Mouse (Mus musculus): Measurements from ENCODE around the gene Iars2. TPM values are rescaled to one million over a fixed set of nuclear protein-coding genes. Genes with fewer than 3 reads are reported as not detected.
"Not testable (repeated sequence)": the region's sequence is repeated elsewhere in the genome, so short reads cannot be mapped to it uniquely, and the experiment has no call there.

Iars2 gene
- polyA plus RNA-seq, 1 experiment from 2014 or later: 28.9 TPM

DNA sequence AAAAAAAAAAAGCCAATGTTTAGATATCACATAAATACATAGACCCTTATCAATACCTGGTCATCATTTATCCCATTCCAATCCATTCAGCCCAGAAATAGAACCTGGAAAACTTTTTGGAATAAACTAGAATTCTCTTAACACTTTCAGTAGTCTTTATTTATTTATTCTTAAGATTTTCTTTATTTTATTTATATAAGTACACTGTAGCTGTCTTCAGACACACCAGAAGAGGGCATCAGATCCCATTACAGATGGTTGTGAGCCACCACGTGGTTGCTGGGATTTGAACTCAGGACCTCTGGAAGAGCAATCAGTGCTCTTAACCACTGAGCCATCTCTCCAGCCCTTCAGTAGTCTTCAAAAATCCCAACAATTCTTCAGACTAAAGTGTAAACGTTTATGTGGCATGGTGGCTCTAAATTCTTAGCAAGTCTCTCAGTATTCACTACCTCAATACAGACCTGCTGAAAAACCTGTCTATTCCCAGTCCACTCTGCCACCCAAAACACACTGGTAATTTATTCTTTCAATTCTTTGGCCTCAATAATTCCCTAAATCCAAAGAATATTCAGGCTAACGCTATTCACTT, 1.3 kb downstream of the Iars2 start:
- 65% methylated on average over 3 of the region's 3 CpGs for WGBS
- not testable (repeated sequence) for ATAC-seq (ENCODE audit: low FRiP score); H3K27me3 ChIP-seq; H3K27ac ChIP-seq; H3K9me3 ChIP-seq; H3K9ac ChIP-seq
- Histone ChIP-seq H3K4me2 (peak overlapping the region; percentile 59), H3K4me3 (replicated peaks) (peak overlapping the region; percentile 92; the same call in 1 of the 2 replicates), H3K36me3 (replicated peaks) (peaks cover 37% of the 10 kb centered on the region), H3K4me1 (peaks cover 17% of the 10 kb centered on the region)

DNA sequence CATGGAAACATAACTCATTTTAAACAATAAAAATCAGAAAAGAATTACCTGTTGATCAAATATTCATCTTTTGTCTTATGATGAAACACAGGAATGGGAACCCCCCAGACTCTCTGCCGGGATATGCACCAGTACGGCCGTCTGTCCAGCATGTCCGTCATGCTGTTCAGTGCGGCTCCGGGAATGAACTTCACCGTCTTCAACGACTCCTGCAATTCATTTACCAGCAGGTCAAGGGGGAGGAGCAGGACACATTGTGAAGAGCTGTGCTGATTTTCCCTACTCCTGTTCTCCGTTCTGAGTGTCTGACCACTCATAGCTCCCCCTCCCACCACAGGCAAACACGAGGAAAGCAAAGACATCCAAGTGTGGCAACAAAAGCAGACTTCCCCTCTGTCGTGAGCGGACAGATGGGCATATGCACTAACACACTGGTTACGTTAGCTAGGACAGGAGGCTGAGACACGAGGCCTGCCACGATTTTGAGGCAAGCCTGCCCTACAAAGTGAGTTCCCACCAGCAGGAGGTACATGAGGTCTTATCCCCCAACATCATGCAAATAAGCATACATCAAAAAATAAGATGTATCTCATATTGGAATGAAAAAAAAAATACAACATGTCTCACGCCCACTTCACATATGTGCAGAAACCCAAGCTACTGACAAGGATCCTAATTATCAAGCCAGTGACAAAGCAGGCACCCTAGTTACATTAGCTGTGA, 13.2 kb downstream of the Iars2 start:
- Histone ChIP-seq H3K9ac (no peak overlapping the region), H3K4me1 (no peaks in the 10 kb centered on the region), H3K27me3 (no peaks in the 10 kb centered on the region), H3K9me3 (no peaks in the 10 kb centered on the region), H3K27ac (no peak overlapping the region), H3K4me2 (no peak overlapping the region), H3K36me3 (replicated peaks) (peaks cover 74% of the 10 kb centered on the region), H3K4me3 (replicated peaks) (no peak overlapping the region)
- WGBS: 93% methylated on average over 16 of the region's 16 CpGs
- no peak for ATAC-seq (ENCODE audit: low FRiP score)

DNA sequence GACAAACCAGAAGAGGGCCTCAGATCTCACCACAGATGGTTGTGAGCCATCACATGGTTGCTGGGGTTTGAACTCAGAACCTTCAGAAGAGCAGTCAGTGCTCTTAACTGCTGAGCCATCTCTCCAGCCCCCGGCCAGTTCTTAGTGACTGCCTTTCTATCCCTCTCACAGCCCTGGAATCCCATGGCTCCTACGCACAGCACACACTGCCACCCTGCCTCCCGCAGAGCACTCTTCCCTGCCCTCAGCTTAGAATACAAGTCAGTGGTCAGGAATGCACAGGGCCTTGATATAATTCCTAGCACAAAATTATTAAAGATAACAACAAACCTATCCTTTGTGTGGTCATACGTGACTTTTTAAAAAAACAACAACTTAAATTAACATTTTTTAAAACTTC, 14.7 kb downstream of the Iars2 start:
- Histone ChIP-seq H3K9me3 (no peaks in the 10 kb centered on the region), H3K4me1 (no peaks in the 10 kb centered on the region), H3K9ac (no peak overlapping the region), H3K4me2 (no peak overlapping the region), H3K27me3 (no peaks in the 10 kb centered on the region), H3K36me3 (replicated peaks) (peaks cover 64% of the 10 kb centered on the region), H3K4me3 (replicated peaks) (no peak overlapping the region), H3K27ac (no peak overlapping the region)
- ATAC-seq (ENCODE audit: low FRiP score): no peak
- 95% methylated on average over 4 of the region's 4 CpGs for WGBS

DNA sequence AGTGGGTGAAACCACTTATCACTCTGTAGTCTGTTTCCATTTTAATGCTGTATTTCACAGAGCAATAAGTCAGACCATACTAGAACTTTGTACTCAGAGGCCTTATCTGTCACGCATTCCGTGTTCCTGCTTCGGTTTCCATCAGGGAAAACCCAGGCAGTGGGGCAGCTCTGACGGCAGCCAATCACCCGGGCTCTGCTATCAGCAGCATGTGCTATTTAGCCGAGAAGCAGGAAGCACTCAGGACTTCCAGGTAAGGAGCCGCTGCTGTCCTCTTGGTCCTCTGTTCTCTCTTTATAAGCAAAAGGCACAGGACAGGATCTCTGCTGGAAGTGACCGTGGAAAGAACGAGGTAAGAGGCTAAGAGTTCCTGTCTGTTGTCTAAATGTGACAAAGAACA, 17.2 kb downstream of the Iars2 start:
- H3K4me3 ChIP-seq (replicated peaks): no peak overlapping the region
- WGBS: 95% methylated on average over 9 of the region's 9 CpGs
- H3K4me2 ChIP-seq: no peak overlapping the region
- no peak overlapping the region for H3K9ac ChIP-seq
- no peak for ATAC-seq (ENCODE audit: low FRiP score)
- no peaks in the 10 kb centered on the region for H3K4me1 ChIP-seq
- peaks cover 59% of the 10 kb centered on the region for H3K36me3 ChIP-seq (replicated peaks)
- no peaks in the 10 kb centered on the region for H3K9me3 ChIP-seq
- H3K27me3 ChIP-seq: no peaks in the 10 kb centered on the region
- no peak overlapping the region for H3K27ac ChIP-seq

DNA sequence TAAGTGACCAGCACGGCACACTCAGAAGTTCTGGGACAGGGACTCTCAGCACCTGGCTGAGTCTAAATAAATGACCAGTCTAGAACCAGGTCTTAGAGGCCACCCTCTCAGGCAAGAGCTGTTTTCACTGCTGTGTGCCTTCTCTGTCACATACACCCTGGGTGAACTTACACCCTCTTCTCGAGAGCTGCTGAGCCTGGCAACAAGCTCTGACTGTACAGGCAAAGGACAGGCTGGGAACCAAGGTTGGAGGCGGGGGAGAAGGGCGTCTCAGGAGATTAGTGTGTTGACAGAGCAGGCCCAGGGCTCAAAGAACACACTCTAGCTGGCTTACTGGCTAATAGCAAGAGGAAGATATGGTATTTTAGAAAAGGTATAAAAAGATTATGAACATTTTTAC, 20.3 kb downstream of the Iars2 start:
- Histone ChIP-seq H3K4me1 (no peaks in the 10 kb centered on the region), H3K36me3 (replicated peaks) (peaks cover 47% of the 10 kb centered on the region), H3K4me2 (no peak overlapping the region), H3K4me3 (replicated peaks) (no peak overlapping the region), H3K9ac (no peak overlapping the region), H3K9me3 (no peaks in the 10 kb centered on the region), H3K27me3 (no peaks in the 10 kb centered on the region), H3K27ac (no peak overlapping the region)
- ATAC-seq (ENCODE audit: low FRiP score): no peak
- 89% methylated on average over 4 of the region's 4 CpGs for WGBS

DNA sequence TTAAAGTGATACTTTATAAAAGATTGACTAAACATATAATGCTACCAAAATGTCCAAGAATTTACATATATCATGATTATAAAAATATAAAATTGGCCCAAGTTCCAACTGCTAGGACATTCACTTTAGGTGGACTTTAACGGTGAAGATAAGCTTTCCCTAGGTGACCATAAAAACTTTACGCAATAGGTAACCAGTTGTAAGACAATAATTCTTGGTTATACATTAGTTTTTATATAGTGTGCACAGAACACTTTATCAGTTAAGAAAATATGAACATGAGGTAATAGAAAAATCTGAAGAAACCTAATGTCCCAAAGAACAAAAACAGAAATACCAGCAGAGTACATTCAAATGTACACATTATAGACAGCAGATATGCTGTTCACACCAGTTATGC, 20.9 kb downstream of the Iars2 start:
- no peak for ATAC-seq (ENCODE audit: low FRiP score)
- H3K36me3 ChIP-seq (replicated peaks): peaks cover 44% of the 10 kb centered on the region
- H3K27me3 ChIP-seq: no peaks in the 10 kb centered on the region
- H3K9ac ChIP-seq: no peak overlapping the region
- H3K4me1 ChIP-seq: no peaks in the 10 kb centered on the region
- H3K4me2 ChIP-seq: no peak overlapping the region
- H3K4me3 ChIP-seq (replicated peaks): no peak overlapping the region
- H3K27ac ChIP-seq: no peak overlapping the region
- H3K9me3 ChIP-seq: no peaks in the 10 kb centered on the region
- WGBS: 97% methylated on average over 2 of the region's 2 CpGs

DNA sequence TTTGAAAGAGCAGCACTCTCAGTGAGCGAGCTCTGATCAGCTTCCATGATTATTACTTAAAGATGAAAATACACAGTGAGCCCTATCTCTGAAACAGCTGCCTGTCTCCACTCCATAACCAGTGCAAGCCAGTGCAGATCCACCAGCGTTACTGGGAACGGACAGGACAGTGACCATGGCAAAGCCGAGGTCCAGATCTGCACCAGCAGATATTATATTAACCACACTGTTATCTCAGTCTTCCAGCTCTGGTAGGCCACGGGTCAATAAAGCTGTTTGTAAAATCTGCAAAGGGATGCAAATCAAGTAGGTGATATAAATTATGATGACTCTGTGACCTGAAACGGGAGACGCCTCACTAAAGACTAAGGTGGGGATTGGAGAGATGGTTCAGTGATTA, 21.6 kb downstream of the Iars2 start:
- WGBS: 94% methylated on average over 7 of the region's 7 CpGs
- ATAC-seq (ENCODE audit: low FRiP score): no peak

DNA sequence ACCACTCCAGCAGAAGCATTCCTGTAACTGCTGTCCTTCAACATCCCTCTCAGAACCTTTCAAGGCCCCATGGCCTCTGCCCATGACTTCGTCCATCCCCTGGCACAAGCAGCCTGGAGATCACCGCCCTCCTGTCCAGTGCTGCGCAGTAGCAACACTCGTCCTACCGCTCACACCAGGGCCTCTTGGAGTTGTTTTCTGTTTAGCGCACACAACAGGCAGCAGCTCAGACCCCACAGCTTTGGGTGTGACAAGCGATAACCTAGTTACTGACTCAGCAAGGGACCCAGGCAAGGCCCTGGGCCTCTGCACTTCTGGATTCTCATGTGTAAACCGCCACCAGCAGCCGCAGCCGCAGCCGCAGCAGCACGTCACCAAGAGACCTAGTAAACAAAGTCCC, 22.4 kb downstream of the Iars2 start:
- no peak overlapping the region for H3K9ac ChIP-seq
- no peak overlapping the region for H3K27ac ChIP-seq
- H3K9me3 ChIP-seq: no peaks in the 10 kb centered on the region
- H3K36me3 ChIP-seq (replicated peaks): peaks cover 39% of the 10 kb centered on the region
- no peak for ATAC-seq (ENCODE audit: low FRiP score)
- WGBS: 96% methylated on average over 12 of the region's 12 CpGs
- no peaks in the 10 kb centered on the region for H3K4me1 ChIP-seq
- no peak overlapping the region for H3K4me2 ChIP-seq
- no peak overlapping the region for H3K4me3 ChIP-seq (replicated peaks)
- H3K27me3 ChIP-seq: no peaks in the 10 kb centered on the region

More for the DNA sequence above, 21.6 kb downstream of the Iars2 start:
- Histone ChIP-seq H3K4me3 (replicated peaks) (no peak overlapping the region), H3K27ac (no peak overlapping the region), H3K27me3 (no peaks in the 10 kb centered on the region), H3K9ac (no peak overlapping the region), H3K36me3 (replicated peaks) (peaks cover 45% of the 10 kb centered on the region), H3K4me2 (no peak overlapping the region), H3K9me3 (no peaks in the 10 kb centered on the region), H3K4me1 (no peaks in the 10 kb centered on the region)

DNA sequence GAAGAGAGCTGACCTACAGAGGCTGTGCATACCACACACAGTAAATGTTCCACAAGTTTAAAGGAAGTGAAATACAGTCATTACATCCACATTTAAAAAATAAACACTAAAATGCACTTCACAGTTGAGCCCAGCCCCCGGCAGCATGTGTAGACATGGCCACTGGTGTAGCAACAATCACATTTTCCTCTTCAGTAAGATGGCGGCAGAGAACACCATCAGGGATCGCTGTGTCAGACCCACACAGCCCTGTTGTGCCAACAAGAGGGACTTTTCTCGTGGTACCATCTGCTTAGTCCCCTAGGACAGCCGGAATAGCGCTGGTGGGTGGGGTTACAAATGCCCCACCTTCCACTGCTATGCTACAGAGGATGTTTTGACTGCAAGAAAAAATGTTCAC, 26.4 kb downstream of the Iars2 start:
- peaks cover 38% of the 10 kb centered on the region for H3K36me3 ChIP-seq (replicated peaks)
- no peak overlapping the region for H3K9ac ChIP-seq
- WGBS: 88% methylated on average over 6 of the region's 6 CpGs
- ATAC-seq (ENCODE audit: low FRiP score): no peak
- H3K4me1 ChIP-seq: no peaks in the 10 kb centered on the region
- no peak overlapping the region for H3K4me3 ChIP-seq (replicated peaks)
- no peak overlapping the region for H3K4me2 ChIP-seq
- H3K9me3 ChIP-seq: no peaks in the 10 kb centered on the region
- no peaks in the 10 kb centered on the region for H3K27me3 ChIP-seq
- H3K27ac ChIP-seq: no peak overlapping the region

DNA sequence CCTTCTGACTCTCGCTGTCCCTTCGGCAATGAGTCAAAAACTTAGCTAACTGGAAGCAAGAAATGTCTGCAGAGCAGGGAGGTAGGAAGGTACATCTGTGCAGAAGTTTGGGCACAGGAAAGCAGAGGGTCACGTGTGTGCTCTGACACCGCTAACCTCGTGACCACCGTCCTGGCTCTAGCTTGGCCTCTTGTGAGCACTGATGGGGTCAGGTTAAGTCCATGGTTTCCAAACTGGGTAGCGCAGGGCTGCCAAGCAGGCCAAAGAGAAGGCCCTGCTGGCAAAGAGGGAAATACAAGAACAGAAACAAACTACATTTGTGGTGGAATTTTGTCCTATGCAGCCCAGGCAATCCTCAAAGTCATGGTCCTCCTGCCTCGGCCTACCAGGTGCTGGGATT, 30.7 kb downstream of the Iars2 start:
- Histone ChIP-seq H3K9me3 (no peaks in the 10 kb centered on the region), H3K4me2 (no peak overlapping the region), H3K27ac (no peak overlapping the region), H3K27me3 (no peaks in the 10 kb centered on the region), H3K4me1 (no peaks in the 10 kb centered on the region), H3K36me3 (replicated peaks) (peaks cover 57% of the 10 kb centered on the region), H3K4me3 (replicated peaks) (no peak overlapping the region), H3K9ac (no peak overlapping the region)
- 94% methylated on average over 8 of the region's 8 CpGs for WGBS
- no peak for ATAC-seq (ENCODE audit: low FRiP score)

DNA sequence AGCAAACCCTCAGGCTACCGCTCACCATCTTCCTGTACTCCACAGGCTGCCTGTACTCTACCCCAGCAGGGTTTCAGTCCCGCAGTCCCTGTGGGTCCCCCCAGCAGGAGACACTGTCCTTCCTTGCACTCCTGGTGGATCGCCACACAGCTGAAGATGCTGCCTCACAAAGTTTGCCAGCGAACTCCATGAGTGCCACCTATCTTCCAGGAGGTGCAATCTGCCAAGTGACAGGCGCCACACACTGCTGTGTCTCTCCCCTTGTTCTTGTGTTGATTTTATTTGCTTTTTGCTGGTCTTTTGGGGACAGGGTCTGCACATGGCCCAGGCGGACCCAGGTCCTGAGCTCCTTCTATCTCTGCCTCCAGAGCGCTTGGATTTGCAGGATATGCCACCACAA, 32.3 kb downstream of the Iars2 start:
- Histone ChIP-seq H3K4me1 (no peaks in the 10 kb centered on the region), H3K9ac (no peak overlapping the region), H3K27ac (no peak overlapping the region), H3K4me2 (no peak overlapping the region), H3K36me3 (replicated peaks) (peaks cover 61% of the 10 kb centered on the region), H3K27me3 (no peaks in the 10 kb centered on the region), H3K4me3 (replicated peaks) (no peak overlapping the region), H3K9me3 (no peaks in the 10 kb centered on the region)
- WGBS: 93% methylated on average over 7 of the region's 7 CpGs
- ATAC-seq (ENCODE audit: low FRiP score): no peak

DNA sequence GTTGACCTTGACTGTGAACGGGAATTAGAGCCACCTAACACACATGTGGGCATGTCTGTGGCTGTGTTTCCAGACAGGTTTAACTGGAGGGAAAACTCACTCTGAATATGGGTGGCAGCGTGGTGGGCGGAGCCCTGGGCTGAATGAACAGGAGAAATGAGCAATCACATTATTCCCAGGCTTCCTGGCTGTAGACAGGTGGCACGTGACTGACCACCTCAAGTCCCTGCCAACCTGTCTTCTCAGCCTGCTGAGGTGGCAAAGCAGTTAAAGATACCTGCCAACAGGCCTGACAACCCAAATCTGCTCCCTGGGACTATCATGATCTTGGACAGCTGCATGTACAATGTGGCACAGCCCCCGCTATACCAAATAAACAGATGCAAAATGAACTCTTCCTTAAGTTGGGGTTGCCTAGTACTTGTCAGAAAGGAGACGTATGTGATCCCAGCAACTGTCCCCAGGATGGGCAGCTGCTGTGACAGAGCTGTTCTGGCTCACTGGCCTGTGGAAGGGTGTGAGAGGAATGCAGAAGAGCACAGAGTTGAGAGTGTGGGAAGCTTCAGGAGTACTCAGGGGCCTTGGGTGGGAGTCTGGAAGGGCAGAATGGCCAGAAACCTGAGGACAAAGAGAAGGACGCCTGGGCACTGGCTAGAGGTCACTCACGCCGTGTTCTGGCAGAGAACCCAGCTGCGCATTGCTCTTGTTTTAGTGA, 36.4 kb downstream of the Iars2 start:
- Histone ChIP-seq H3K36me3 (replicated peaks) (peaks cover 67% of the 10 kb centered on the region), H3K4me1 (no peaks in the 10 kb centered on the region), H3K9ac (no peak overlapping the region), H3K27me3 (no peaks in the 10 kb centered on the region), H3K4me3 (replicated peaks) (no peak overlapping the region), H3K4me2 (no peak overlapping the region), H3K27ac (no peak overlapping the region), H3K9me3 (no peaks in the 10 kb centered on the region)
- WGBS: 94% methylated on average over 10 of the region's 10 CpGs
- no peak for ATAC-seq (ENCODE audit: low FRiP score)

DNA sequence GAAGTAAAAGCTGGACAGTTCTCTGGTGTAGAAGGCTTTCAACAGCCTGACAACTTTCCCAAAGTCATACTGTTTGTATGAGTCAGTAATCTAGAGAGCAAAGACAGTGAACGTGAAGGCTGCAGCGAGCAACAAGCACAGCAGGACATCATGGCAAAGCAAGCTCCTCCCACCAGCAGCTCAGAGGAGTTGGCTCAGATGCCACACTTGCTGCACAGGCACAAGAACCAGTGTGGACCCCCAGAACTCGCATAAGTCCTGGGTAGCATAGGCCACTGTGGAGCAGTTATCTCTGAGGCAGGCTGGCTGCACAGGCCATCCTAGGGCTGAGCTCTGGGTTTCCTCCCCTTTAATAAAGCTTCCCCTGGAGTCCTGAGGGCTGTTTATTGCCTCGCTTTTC, 37.9 kb downstream of the Iars2 start:
- H3K9me3 ChIP-seq: no peaks in the 10 kb centered on the region
- no peaks in the 10 kb centered on the region for H3K27me3 ChIP-seq
- peaks cover 66% of the 10 kb centered on the region for H3K36me3 ChIP-seq (replicated peaks)
- no peak overlapping the region for H3K9ac ChIP-seq
- WGBS: 75% methylated on average over 4 of the region's 4 CpGs
- no peak for ATAC-seq (ENCODE audit: low FRiP score)
- H3K4me3 ChIP-seq (replicated peaks): no peak overlapping the region
- H3K4me1 ChIP-seq: no peaks in the 10 kb centered on the region
- H3K27ac ChIP-seq: no peak overlapping the region
- no peak overlapping the region for H3K4me2 ChIP-seq

Measured in forebrain, embryonic 12.5 days (tissue).